Mouse (Mus musculus): Measurements from ENCODE around the gene Aig1.

DNA sequence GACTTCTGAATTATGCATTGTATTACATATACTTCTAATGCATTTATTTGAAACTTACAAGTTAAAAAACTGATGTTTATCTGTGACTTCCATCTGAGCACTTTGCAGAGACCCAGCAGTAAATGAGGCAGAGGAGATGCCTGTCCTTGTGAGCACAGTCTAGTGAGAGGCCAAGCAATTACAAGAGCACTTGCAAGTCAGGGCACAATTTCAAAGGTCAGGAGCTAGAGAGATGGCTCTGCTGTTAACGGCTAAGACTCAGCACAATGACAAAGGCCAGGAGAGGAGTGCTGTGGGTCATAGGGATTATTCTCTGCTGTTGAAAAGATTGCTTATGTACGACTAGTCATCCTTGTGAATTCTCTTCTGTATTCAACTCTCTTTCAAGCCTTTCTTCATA lies 209.0 kb downstream of the Aig1 start:
- TF ChIP-seq POLR2A (IDR thresholded peaks at IDR 0.05; ENCODE audit: insufficient read depth, low read depth, low read length) (no peak), CTCF (IDR thresholded peaks at IDR 0.05) (no peak), EP300 (IDR thresholded peaks at IDR 0.05; ENCODE audit: insufficient read depth, low read depth, low read length) (no peak)
